Mouse (Mus musculus) testis, adult 2 months (tissue): ENCODE measurements around the gene Tmem135. TPM values are rescaled to one million over a fixed set of nuclear protein-coding genes. Genes with fewer than 3 reads are reported as not detected.

Source experiments
- H3K27ac ChIP-seq: fragments of 200-500 bp; 2 replicates; pipeline ENCODE4 v1.5.1; 2012; ENCODE audit warnings: low read depth, low read length; ENCODE audit not compliant: control insufficient read depth, insufficient read depth
- H3K27me3 ChIP-seq: fragments of 200-500 bp; 2 replicates; pipeline ENCODE4 v1.6.1; 2012; ENCODE audit warnings: mild to moderate bottlenecking, low read length, moderate library complexity; ENCODE audit not compliant: control insufficient read depth, insufficient read depth
- H3K36me3 ChIP-seq: fragments of 200-500 bp; 2 replicates; pipeline ENCODE4 v1.6.1; 2012; ENCODE audit warnings: mild to moderate bottlenecking, low read length; ENCODE audit not compliant: control insufficient read depth, insufficient read depth
- H3K4me1 ChIP-seq: fragments of 200-500 bp; 2 replicates; pipeline ENCODE4 v1.6.1; 2012; ENCODE audit warnings: low read length; ENCODE audit not compliant: control insufficient read depth, insufficient read depth
- H3K4me3 ChIP-seq: fragments of 200-500 bp; 2 replicates; pipeline ENCODE4 v1.5.1; 2012; ENCODE audit warnings: low read depth, mild to moderate bottlenecking, low read length, moderate library complexity, mixed read lengths; ENCODE audit not compliant: control insufficient read depth
- CTCF ChIP-seq: fragments of 200-500 bp; IDR thresholded peaks from 2 replicates; pipeline ENCODE4 v1.5.1; 2012; ENCODE audit warnings: low read depth, mild to moderate bottlenecking, inconsistent platforms, low read length, moderate library complexity; ENCODE audit not compliant: control insufficient read depth, insufficient read depth, insufficient replicate concordance
- POLR2A ChIP-seq: fragments of 200-500 bp; IDR thresholded peaks from 2 replicates; pipeline ENCODE4 v1.6.1; 2012; ENCODE audit warnings: low read depth, mild to moderate bottlenecking, inconsistent platforms, low read length, moderate library complexity; ENCODE audit not compliant: control insufficient read depth
- polyA plus RNA-seq: library from polyadenylated mRNA; depleted of rRNA; stranded (reverse); fragments of >200 nt; gene quantifications from 2 replicates; pipeline ENCODE4 v1.2.3, GENCODE M21; 2012

The Tmem135 gene
- polyA plus RNA-seq, 1 experiment, result 4.6 TPM

- no peaks in the 10 kb centered on the region for H3K4me1 ChIP-seq
- H3K36me3 ChIP-seq, result no peaks in the 10 kb centered on the region
- no peaks in the 10 kb centered on the region for H3K27me3 ChIP-seq
- no peak overlapping the region for H3K4me3 ChIP-seq
- H3K27ac ChIP-seq, result no peak overlapping the region
- TF ChIP-seq POLR2A (no peak), CTCF (no peak)
Observed at GRCm38 (mm10) chr7:89417707-89418106, 13.7 kb upstream of the Tmem135 start.

GRCm38 (mm10) chr7:89416027-89416426 lies 12.0 kb upstream of the Tmem135 start:
- TF ChIP-seq POLR2A, result no peak
- no peak for TF ChIP-seq CTCF
- H3K36me3 ChIP-seq, result no peaks in the 10 kb centered on the region
- H3K27me3 ChIP-seq, result no peaks in the 10 kb centered on the region
- no peaks in the 10 kb centered on the region for H3K4me1 ChIP-seq
- no peak overlapping the region for H3K4me3 ChIP-seq
- no peak overlapping the region for H3K27ac ChIP-seq

- no peaks in the 10 kb centered on the region for H3K36me3 ChIP-seq
- no peak for TF ChIP-seq POLR2A
- no peak for TF ChIP-seq CTCF
- no peak overlapping the region for H3K4me3 ChIP-seq
- no peaks in the 10 kb centered on the region for H3K4me1 ChIP-seq
- H3K27me3 ChIP-seq, result no peaks in the 10 kb centered on the region
- no peak overlapping the region for H3K27ac ChIP-seq
Observed at GRCm38 (mm10) chr7:89412094-89412493, 8.1 kb upstream of the Tmem135 start.

- Histone ChIP-seq H3K4me3 (no peak overlapping the region), H3K27ac (no peak overlapping the region), H3K27me3 (no peaks in the 10 kb centered on the region), H3K4me1 (no peaks in the 10 kb centered on the region), H3K36me3 (no peaks in the 10 kb centered on the region)
- no peak for TF ChIP-seq POLR2A
- TF ChIP-seq CTCF, result no peak
Observed at GRCm38 (mm10) chr7:89411346-89411745, 7.3 kb upstream of the Tmem135 start.

GRCm38 (mm10) chr7:89410294-89410693 lies 6.3 kb upstream of the Tmem135 start:
- Histone ChIP-seq H3K27me3 (no peaks in the 10 kb centered on the region), H3K4me3 (no peak overlapping the region), H3K27ac (no peak overlapping the region), H3K4me1 (no peaks in the 10 kb centered on the region), H3K36me3 (no peaks in the 10 kb centered on the region)
- TF ChIP-seq CTCF, result no peak
- no peak for TF ChIP-seq POLR2A

GRCm38 (mm10) chr7:89407006-89407940 lies 3.3 kb upstream of the Tmem135 start:
- Histone ChIP-seq H3K4me3 (no peak overlapping the region), H3K4me1 (peaks cover 11% of the 10 kb centered on the region; the same call in 1 of the 2 replicates), H3K27ac (no peak overlapping the region), H3K27me3 (no peaks in the 10 kb centered on the region), H3K36me3 (no peaks in the 10 kb centered on the region)
- TF ChIP-seq POLR2A (no peak), CTCF (no peak)

- TF ChIP-seq POLR2A (no peak), CTCF (no peak)
Observed at GRCm38 (mm10) chr7:89406011-89406410, 2.0 kb upstream of the Tmem135 start.

GRCm38 (mm10) chr7:89404734-89405440 lies 865 bp upstream of the Tmem135 start:
- no peaks in the 10 kb centered on the region for H3K27me3 ChIP-seq
- peaks cover 11% of the 10 kb centered on the region; the same call in 1 of the 2 replicates for H3K4me1 ChIP-seq
- TF ChIP-seq POLR2A, result no peak
- TF ChIP-seq CTCF, result no peak

More at GRCm38 (mm10) chr7:89406011-89406410, 2.0 kb upstream of the Tmem135 start:
- no peaks in the 10 kb centered on the region for H3K27me3 ChIP-seq
- H3K4me3 ChIP-seq, result no peak overlapping the region
- H3K4me1 ChIP-seq, result peaks cover 11% of the 10 kb centered on the region; the same call in 1 of the 2 replicates
- no peaks in the 10 kb centered on the region for H3K36me3 ChIP-seq
- no peak overlapping the region for H3K27ac ChIP-seq

More at GRCm38 (mm10) chr7:89404734-89405440, 865 bp upstream of the Tmem135 start:
- Histone ChIP-seq H3K27ac (peak overlapping the region; percentile 59), H3K36me3 (no peaks in the 10 kb centered on the region), H3K4me3 (peak overlapping the region; percentile 92)
